Mouse (Mus musculus): ENCODE data around the gene Exoc3l. TPM values are rescaled to one million over a fixed set of nuclear protein-coding genes. Genes with fewer than 3 reads are reported as not detected.

Gene Exoc3l
- polyA plus RNA-seq, 1 experiment = 0.95 TPM

GRCm38 (mm10) chr8:105261326-105261980 lies 34.4 kb downstream of the Exoc3l start:
- TF ChIP-seq CTCF (IDR thresholded peaks at IDR 0.05; ENCODE audit: low read depth, low read length) = no peak
- peaks cover 29% of the 10 kb centered on the region for H3K4me1 ChIP-seq (ENCODE audit: control insufficient read depth, insufficient read depth, low read length)
- no peak overlapping the region for H3K4me3 ChIP-seq (ENCODE audit: insufficient read depth, low read length)
- no peak overlapping the region for H3K27ac ChIP-seq (ENCODE audit: insufficient read depth, low read depth, low read length)

- Histone ChIP-seq H3K4me3 (ENCODE audit: insufficient read depth, low read length) (no peak overlapping the region), H3K4me1 (ENCODE audit: control insufficient read depth, insufficient read depth, low read length) (peaks cover 28% of the 10 kb centered on the region), H3K27ac (ENCODE audit: insufficient read depth, low read depth, low read length) (no peak overlapping the region)
- TF ChIP-seq CTCF (IDR thresholded peaks at IDR 0.05; ENCODE audit: low read depth, low read length) (no peak), POLR2A (IDR thresholded peaks at IDR 0.05; ENCODE audit: borderline replicate concordance, low read depth, low read length) (no peak)
Measured at GRCm38 (mm10) chr8:105260371-105261099, 35.4 kb downstream of the Exoc3l start.

GRCm38 (mm10) chr8:105259721-105260320 lies 36.1 kb downstream of the Exoc3l start:
- H3K4me1 ChIP-seq (ENCODE audit: control insufficient read depth, insufficient read depth, low read length) = peaks cover 26% of the 10 kb centered on the region
- H3K4me3 ChIP-seq (ENCODE audit: insufficient read depth, low read length) = peak overlapping the region; percentile 55
- TF ChIP-seq CTCF (IDR thresholded peaks at IDR 0.05; ENCODE audit: low read depth, low read length) (peak; percentile 95), POLR2A (IDR thresholded peaks at IDR 0.05; ENCODE audit: borderline replicate concordance, low read depth, low read length) (no peak)
- H3K27ac ChIP-seq (ENCODE audit: insufficient read depth, low read depth, low read length) = no peak overlapping the region

GRCm38 (mm10) chr8:105258911-105259720 lies 36.8 kb downstream of the Exoc3l start:
- Histone ChIP-seq H3K4me1 (ENCODE audit: control insufficient read depth, insufficient read depth, low read length) (peaks cover 26% of the 10 kb centered on the region), H3K27ac (ENCODE audit: insufficient read depth, low read depth, low read length) (no peak overlapping the region), H3K4me3 (ENCODE audit: insufficient read depth, low read length) (peak overlapping the region; percentile 55)
- no peak for TF ChIP-seq POLR2A (IDR thresholded peaks at IDR 0.05; ENCODE audit: borderline replicate concordance, low read depth, low read length)
- TF ChIP-seq CTCF (IDR thresholded peaks at IDR 0.05; ENCODE audit: low read depth, low read length) = no peak

- no peak for TF ChIP-seq CTCF (IDR thresholded peaks at IDR 0.05; ENCODE audit: low read depth, low read length)
- TF ChIP-seq POLR2A (IDR thresholded peaks at IDR 0.05; ENCODE audit: borderline replicate concordance, low read depth, low read length) = no peak
- Histone ChIP-seq H3K4me3 (ENCODE audit: insufficient read depth, low read length) (no peak overlapping the region), H3K27ac (ENCODE audit: insufficient read depth, low read depth, low read length) (no peak overlapping the region), H3K4me1 (ENCODE audit: control insufficient read depth, insufficient read depth, low read length) (peaks cover 20% of the 10 kb centered on the region)
Measured at GRCm38 (mm10) chr8:105257318-105258114, 38.4 kb downstream of the Exoc3l start.

GRCm38 (mm10) chr8:105254966-105255350 lies 40.9 kb downstream of the Exoc3l start, which contains the start of gene B3gnt9:
Gene B3gnt9 (minus strand): TSS chr8:105255153.
- no peak for TF ChIP-seq POLR2A (IDR thresholded peaks at IDR 0.05; ENCODE audit: borderline replicate concordance, low read depth, low read length)
- no peak for TF ChIP-seq CTCF (IDR thresholded peaks at IDR 0.05; ENCODE audit: low read depth, low read length)
- H3K4me1 ChIP-seq (ENCODE audit: control insufficient read depth, insufficient read depth, low read length) = peaks cover 3% of the 10 kb centered on the region
- H3K27ac ChIP-seq (ENCODE audit: insufficient read depth, low read depth, low read length) = no peak within 1 kb of the TSS
- peak within 1 kb of the TSS; percentile 67 for H3K4me3 ChIP-seq (ENCODE audit: insufficient read depth, low read length)

GRCm38 (mm10) chr8:105254152-105254965 lies 41.5 kb downstream of the Exoc3l start:
- TF ChIP-seq CTCF (IDR thresholded peaks at IDR 0.05; ENCODE audit: low read depth, low read length) = peak; percentile 80
- no peak for TF ChIP-seq POLR2A (IDR thresholded peaks at IDR 0.05; ENCODE audit: borderline replicate concordance, low read depth, low read length)
- Histone ChIP-seq H3K4me3 (ENCODE audit: insufficient read depth, low read length) (peak overlapping the region; percentile 67), H3K4me1 (ENCODE audit: control insufficient read depth, insufficient read depth, low read length) (peaks cover under 1% of the 10 kb centered on the region), H3K27ac (ENCODE audit: insufficient read depth, low read depth, low read length) (no peak overlapping the region)

- no peaks in the 10 kb centered on the region for H3K4me1 ChIP-seq (ENCODE audit: control insufficient read depth, insufficient read depth, low read length)
- TF ChIP-seq CTCF (IDR thresholded peaks at IDR 0.05; ENCODE audit: low read depth, low read length) (no peak), POLR2A (IDR thresholded peaks at IDR 0.05; ENCODE audit: borderline replicate concordance, low read depth, low read length) (no peak)
- H3K27ac ChIP-seq (ENCODE audit: insufficient read depth, low read depth, low read length) = no peak overlapping the region
- no peak overlapping the region for H3K4me3 ChIP-seq (ENCODE audit: insufficient read depth, low read length)
Measured at GRCm38 (mm10) chr8:105253766-105254151, 42.1 kb downstream of the Exoc3l start.
